Mouse (Mus musculus) neural tube, embryonic 15.5 days (tissue): ENCODE results near the gene Pdzd2. TPM values are rescaled to one million over a fixed set of nuclear protein-coding genes. Genes with fewer than 3 reads are reported as not detected.

Source experiments
- ATAC-seq: fragments of 200-750 bp; cut with Nextera tagmentation; 2 replicates; pipeline ENCODE4 v1.8.0; 2017; ENCODE audit warnings: mild to moderate bottlenecking, moderate TSS enrichment, moderate library complexity; ENCODE audit not compliant: low FRiP score
- H3K27ac ChIP-seq: fragments of 300-500 bp; sonication (generic); replicated peaks from 2 replicates; pipeline ENCODE4 v1.5.1; 2015; ENCODE audit warnings: mild to moderate bottlenecking, inconsistent platforms
- H3K27me3 ChIP-seq: fragments of 300-500 bp; sonication (generic); replicated peaks from 2 replicates; pipeline ENCODE4 v1.6.1; 2015; ENCODE audit warnings: inconsistent platforms
- H3K36me3 ChIP-seq: fragments of 300-500 bp; sonication (generic); 2 replicates; pipeline ENCODE4 v1.6.1; 2015; ENCODE audit warnings: inconsistent platforms
- H3K4me1 ChIP-seq: fragments of 300-500 bp; sonication (generic); 2 replicates; pipeline ENCODE4 v1.6.1; 2015; ENCODE audit warnings: inconsistent platforms
- H3K4me2 ChIP-seq: fragments of 300-500 bp; sonication (generic); 2 replicates; pipeline ENCODE4 v1.6.1; 2015; ENCODE audit warnings: inconsistent platforms, mild to moderate bottlenecking, moderate library complexity
- H3K4me3 ChIP-seq: fragments of 300-500 bp; sonication (generic); replicated peaks from 2 replicates; pipeline ENCODE4 v1.5.1; 2015; ENCODE audit warnings: mild to moderate bottlenecking, inconsistent platforms
- H3K9ac ChIP-seq: fragments of 300-500 bp; sonication (generic); replicated peaks from 2 replicates; pipeline ENCODE4 v1.6.1; 2015; ENCODE audit warnings: mild to moderate bottlenecking, inconsistent platforms
- H3K9me3 ChIP-seq: fragments of 300-500 bp; sonication (generic); replicated peaks from 2 replicates; pipeline ENCODE4 v1.6.1; 2016; ENCODE audit warnings: inconsistent platforms
- WGBS: fragments of 180-500 bp; shearing (Covaris S2); methylation state at CpG from one replicate; pipeline ENCODE4 v1.1.7; 2015; ENCODE audit warnings: mixed read lengths; 5-methylcytosine and 5-hydroxymethylcytosine counted together
- polyA plus RNA-seq: library from polyadenylated mRNA; unstranded; fragments of >200 nt; fragmentation: Nextera tagmentation; extraction: Ambion mirVana; gene quantifications from 2 replicates; pipeline ENCODE4 v1.2.1, GENCODE M21; 2015

The Pdzd2 gene
- polyA plus RNA-seq, 1 experiment from 2014 or later, result 16.7 TPM

GRCm38 (mm10) chr15:12725256-12725655 lies 14.5 kb downstream of the Pdzd2 start:
- ATAC-seq, result no peak
- H3K27ac ChIP-seq, result no peak overlapping the region

GRCm38 (mm10) chr15:12721684-12722500 lies 17.8 kb downstream of the Pdzd2 start:
- no peak for ATAC-seq
- H3K36me3 ChIP-seq, result no peaks in the 10 kb centered on the region
- H3K4me1 ChIP-seq, result no peaks in the 10 kb centered on the region
- no peaks in the 10 kb centered on the region for H3K27me3 ChIP-seq
- 81% methylated on average over 6 of the region's 6 CpGs for WGBS
- H3K4me3 ChIP-seq, result no peak overlapping the region
- H3K4me2 ChIP-seq, result no peak overlapping the region
- no peak overlapping the region for H3K27ac ChIP-seq
- no peak overlapping the region for H3K9ac ChIP-seq
- no peaks in the 10 kb centered on the region for H3K9me3 ChIP-seq

More at GRCm38 (mm10) chr15:12725256-12725655, 14.5 kb downstream of the Pdzd2 start:
- no peaks in the 10 kb centered on the region for H3K4me1 ChIP-seq
- H3K4me2 ChIP-seq, result no peak overlapping the region
- H3K4me3 ChIP-seq, result no peak overlapping the region
- H3K9ac ChIP-seq, result no peak overlapping the region
- WGBS, result 84% methylated on average over 5 of the region's 5 CpGs
- no peaks in the 10 kb centered on the region for H3K27me3 ChIP-seq
- H3K36me3 ChIP-seq, result no peaks in the 10 kb centered on the region
- no peaks in the 10 kb centered on the region for H3K9me3 ChIP-seq

GRCm38 (mm10) chr15:12718819-12719218 lies 20.9 kb downstream of the Pdzd2 start:
- no peak overlapping the region for H3K4me3 ChIP-seq
- H3K36me3 ChIP-seq, result no peaks in the 10 kb centered on the region
- WGBS, result 78% methylated on average over 14 of the region's 14 CpGs
- H3K9ac ChIP-seq, result no peak overlapping the region
- no peaks in the 10 kb centered on the region for H3K27me3 ChIP-seq
- H3K27ac ChIP-seq, result 0 out of 2 replicates have a peak overlapping the region, but pooled peaks have one; percentile 37
- H3K9me3 ChIP-seq, result no peaks in the 10 kb centered on the region
- no peaks in the 10 kb centered on the region for H3K4me1 ChIP-seq
- no peak overlapping the region for H3K4me2 ChIP-seq
- 0 out of 2 replicates have a peak, but pooled peaks have one; percentile 52 for ATAC-seq

- 90% methylated on average over 3 of the region's 3 CpGs for WGBS
- ATAC-seq, result no peak
- Histone ChIP-seq H3K27me3 (no peaks in the 10 kb centered on the region), H3K9me3 (no peaks in the 10 kb centered on the region), H3K9ac (no peak overlapping the region), H3K27ac (no peak overlapping the region), H3K36me3 (no peaks in the 10 kb centered on the region), H3K4me1 (peaks cover 4% of the 10 kb centered on the region), H3K4me2 (no peak overlapping the region), H3K4me3 (no peak overlapping the region)
Measured at GRCm38 (mm10) chr15:12717410-12717809, 22.3 kb downstream of the Pdzd2 start.

GRCm38 (mm10) chr15:12716881-12717280 lies 22.8 kb downstream of the Pdzd2 start:
- Histone ChIP-seq H3K27ac (no peak overlapping the region), H3K4me2 (no peak overlapping the region), H3K9ac (no peak overlapping the region), H3K4me3 (no peak overlapping the region), H3K36me3 (no peaks in the 10 kb centered on the region), H3K9me3 (no peaks in the 10 kb centered on the region), H3K27me3 (no peaks in the 10 kb centered on the region), H3K4me1 (peaks cover 4% of the 10 kb centered on the region)
- ATAC-seq, result no peak
- WGBS, result 88% methylated on average over 8 of the region's 8 CpGs

GRCm38 (mm10) chr15:12714322-12714721 lies 25.4 kb downstream of the Pdzd2 start:
- H3K9ac ChIP-seq, result no peak overlapping the region
- ATAC-seq, result no peak
- no peak overlapping the region for H3K4me2 ChIP-seq
- peaks cover 4% of the 10 kb centered on the region for H3K4me1 ChIP-seq
- no peaks in the 10 kb centered on the region for H3K27me3 ChIP-seq
- H3K9me3 ChIP-seq, result no peaks in the 10 kb centered on the region
- H3K36me3 ChIP-seq, result peaks cover 6% of the 10 kb centered on the region; the same call in 1 of the 2 replicates
- no peak overlapping the region for H3K4me3 ChIP-seq
- no peak overlapping the region for H3K27ac ChIP-seq
- 89% methylated on average over 2 of the region's 2 CpGs for WGBS

GRCm38 (mm10) chr15:12713216-12713615 lies 26.5 kb downstream of the Pdzd2 start:
- H3K27ac ChIP-seq, result 0 out of 2 replicates have a peak overlapping the region, but pooled peaks have one; percentile 56
- WGBS, result 82% methylated on average over 2 of the region's 2 CpGs
- ATAC-seq, result no peak
- no peak overlapping the region for H3K4me2 ChIP-seq
- H3K9ac ChIP-seq, result no peak overlapping the region
- H3K4me3 ChIP-seq, result no peak overlapping the region
- H3K4me1 ChIP-seq, result peaks cover 4% of the 10 kb centered on the region
- peaks cover 6% of the 10 kb centered on the region; the same call in 1 of the 2 replicates for H3K36me3 ChIP-seq
- H3K9me3 ChIP-seq, result no peaks in the 10 kb centered on the region
- H3K27me3 ChIP-seq, result no peaks in the 10 kb centered on the region

- Histone ChIP-seq H3K4me3 (no peak overlapping the region), H3K4me1 (peaks cover 4% of the 10 kb centered on the region), H3K36me3 (peaks cover 6% of the 10 kb centered on the region; the same call in 1 of the 2 replicates), H3K27ac (no peak overlapping the region), H3K4me2 (no peak overlapping the region), H3K9ac (no peak overlapping the region), H3K9me3 (no peaks in the 10 kb centered on the region), H3K27me3 (no peaks in the 10 kb centered on the region)
- WGBS, result 94% methylated on average over 3 of the region's 3 CpGs
- no peak for ATAC-seq
Measured at GRCm38 (mm10) chr15:12710036-12710435, 29.7 kb downstream of the Pdzd2 start.

GRCm38 (mm10) chr15:12708297-12708696 lies 31.4 kb downstream of the Pdzd2 start:
- no peak for ATAC-seq
- H3K4me1 ChIP-seq, result peaks cover 4% of the 10 kb centered on the region
- no peak overlapping the region for H3K4me2 ChIP-seq
- H3K27me3 ChIP-seq, result no peaks in the 10 kb centered on the region
- H3K27ac ChIP-seq, result no peak overlapping the region
- peaks cover 6% of the 10 kb centered on the region; the same call in 1 of the 2 replicates for H3K36me3 ChIP-seq
- no peaks in the 10 kb centered on the region for H3K9me3 ChIP-seq
- no peak overlapping the region for H3K4me3 ChIP-seq
- no peak overlapping the region for H3K9ac ChIP-seq
- 5% methylated on average over 1 of the region's 1 CpGs for WGBS

- Histone ChIP-seq H3K4me3 (no peak overlapping the region), H3K27ac (no peak overlapping the region), H3K4me2 (no peak overlapping the region), H3K4me1 (no peaks in the 10 kb centered on the region), H3K27me3 (no peaks in the 10 kb centered on the region), H3K9ac (no peak overlapping the region), H3K9me3 (no peaks in the 10 kb centered on the region), H3K36me3 (peaks cover 6% of the 10 kb centered on the region; the same call in 1 of the 2 replicates)
- WGBS, result 81% methylated on average over 3 of the region's 3 CpGs
- no peak for ATAC-seq
Measured at GRCm38 (mm10) chr15:12706902-12707301, 32.8 kb downstream of the Pdzd2 start.

- ATAC-seq, result peak; percentile 46
- Histone ChIP-seq H3K4me2 (no peak overlapping the region), H3K9me3 (no peaks in the 10 kb centered on the region), H3K4me3 (no peak overlapping the region), H3K27ac (no peak overlapping the region), H3K36me3 (no peaks in the 10 kb centered on the region), H3K4me1 (peaks cover 8% of the 10 kb centered on the region), H3K27me3 (no peaks in the 10 kb centered on the region), H3K9ac (no peak overlapping the region)
- WGBS, result 47% methylated on average over 9 of the region's 9 CpGs
Measured at GRCm38 (mm10) chr15:12700367-12700766, 39.4 kb downstream of the Pdzd2 start.

- Histone ChIP-seq H3K9me3 (no peaks in the 10 kb centered on the region), H3K4me2 (no peak overlapping the region), H3K36me3 (no peaks in the 10 kb centered on the region), H3K4me3 (no peak overlapping the region), H3K27me3 (no peaks in the 10 kb centered on the region), H3K9ac (no peak overlapping the region), H3K4me1 (peaks cover 8% of the 10 kb centered on the region), H3K27ac (no peak overlapping the region)
- WGBS, result 32% methylated on average over 7 of the region's 7 CpGs
- ATAC-seq, result peak; percentile 21; the same call in 1 of the 2 replicates
Measured at GRCm38 (mm10) chr15:12697741-12698140, 42.0 kb downstream of the Pdzd2 start.
